Mouse (Mus musculus): ENCODE measurements around the gene Sh3pxd2a.

- TF ChIP-seq CTCF (IDR thresholded peaks at IDR 0.05; ENCODE audit: extremely low read depth, insufficient read depth, insufficient read length, insufficient replicate concordance): no peak
- no peak for TF ChIP-seq POLR2A (IDR thresholded peaks at IDR 0.05; ENCODE audit: low read depth, low read length)
These were observed 19.1 kb upstream of the Sh3pxd2a start for GRCm38 (mm10) chr19:47483346-47483745.
